Mouse (Mus musculus): ENCODE data around the gene Gm5726. TPM values are rescaled to one million over a fixed set of nuclear protein-coding genes. Genes with fewer than 3 reads are reported as not detected.
"Not testable (repeated sequence)": the region's sequence is repeated elsewhere in the genome, so short reads cannot be mapped to it uniquely, and the experiment has no call there.

Gm5726 gene
- not detected for total RNA-seq (2021)
- long read RNA-seq, experiment 1 = 0 reads
- long read RNA-seq, experiment 2 = 0 reads

DNA sequence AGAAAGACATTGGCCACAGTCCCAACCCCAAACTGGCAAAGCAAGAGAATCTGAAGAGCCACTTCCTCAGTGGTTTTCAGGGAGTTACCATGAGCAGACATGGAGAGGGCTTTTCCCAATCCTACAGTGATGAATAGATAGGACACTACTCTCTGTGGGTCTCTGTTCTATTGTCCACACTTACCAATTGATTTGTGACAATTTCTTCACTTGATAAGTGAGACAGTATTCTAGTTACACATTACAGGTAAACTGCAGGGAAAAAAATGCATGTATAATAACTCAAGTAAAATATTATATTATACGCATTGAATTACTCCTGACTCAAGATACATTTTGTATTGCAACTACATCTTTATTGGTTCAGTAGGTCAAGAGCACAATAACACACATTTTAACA, at the start of gene Gm5726:
TSS of gene Gm5726 (minus strand) at position 101 of the 400 bp plus-strand sequence.
- not testable (repeated sequence) for DNase-seq (ENCODE audit: low spot score in 2 of 2)

DNA sequence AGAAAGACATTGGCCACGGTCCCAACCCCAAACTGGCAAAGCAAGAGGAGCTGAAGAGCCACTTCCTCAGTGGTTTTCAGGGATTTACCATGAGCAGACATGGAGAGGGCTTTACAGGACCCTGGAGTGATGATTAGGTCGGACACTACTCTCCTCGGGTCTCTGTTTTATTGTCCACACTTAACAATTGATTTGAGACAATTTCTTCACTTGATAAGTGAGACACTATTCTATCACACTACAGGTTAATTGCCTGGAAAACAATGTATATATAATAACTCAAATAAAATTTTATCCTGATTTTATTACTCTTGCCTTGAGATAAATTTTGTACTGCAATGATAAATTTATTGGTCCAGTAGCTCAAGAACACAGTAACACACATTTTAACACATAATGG, 30.6 kb upstream of the Gm5726 start, which contains the start of gene Gm4141:
TSS of gene Gm4141 (minus strand) at position 101 of the 400 bp plus-strand sequence.
- DNase-seq (ENCODE audit: low spot score in 2 of 2) = not testable (repeated sequence)

DNA sequence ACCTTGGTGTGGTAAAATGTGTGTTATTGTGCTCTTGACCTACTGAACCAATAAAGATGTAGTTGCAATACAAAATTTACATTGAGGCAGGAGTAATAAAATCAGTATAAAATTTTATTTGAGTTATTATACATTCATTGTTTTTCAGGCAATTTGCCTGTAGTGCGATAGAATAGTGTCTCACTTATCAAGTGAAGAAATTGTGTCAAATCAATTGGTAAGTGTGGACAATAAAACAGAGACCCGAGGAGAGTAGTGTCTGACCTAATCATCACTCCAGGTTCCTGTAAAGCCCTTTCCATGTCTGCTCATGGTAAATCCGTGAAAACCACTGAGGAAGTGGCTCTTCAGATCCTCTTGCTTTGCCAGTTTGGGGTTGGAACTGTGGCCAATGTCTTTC, 12.0 kb downstream of the Gm5726 start, which contains the start of gene Vmn1r104:
TSS of gene Vmn1r104 (plus strand) at position 301 of the 400 bp plus-strand sequence.
- not testable (repeated sequence) for DNase-seq (ENCODE audit: low spot score in 2 of 2)

DNA sequence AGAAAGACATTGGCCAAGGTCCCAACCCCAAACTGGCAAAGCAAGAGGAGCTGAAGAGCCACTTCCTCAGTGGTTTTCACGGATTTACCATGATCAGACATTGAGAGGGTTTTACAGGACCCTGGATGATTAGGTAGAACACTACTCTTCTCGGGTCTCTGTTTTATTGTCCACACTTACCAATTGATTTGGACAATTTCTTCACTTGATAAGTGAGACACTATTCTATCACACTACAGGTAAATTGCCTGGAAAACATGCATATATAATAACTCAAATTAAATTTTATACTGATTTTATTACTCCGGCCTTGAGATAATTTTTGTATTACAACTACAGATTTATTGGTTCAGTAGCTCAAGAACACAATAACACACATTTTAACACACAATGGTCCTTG, 35.1 kb downstream of the Gm5726 start, which contains the start of gene Vmn1r103:
TSS of gene Vmn1r103 (minus strand) at position 101 of the 400 bp plus-strand sequence.
- DNase-seq (ENCODE audit: low spot score in 2 of 2) = not testable (repeated sequence)

Other genes starting within 250 kb of the Gm5726 start
- not detected for gene Gm4133, start 211.7 kb downstream of the Gm5726 start, total RNA-seq (2021)
- not detected for gene Gm5728, start 170.3 kb downstream of the Gm5726 start, total RNA-seq (2021)
- gene Vmn1r100, start 127.8 kb downstream of the Gm5726 start, total RNA-seq (2021) = not detected
- not detected for gene Vmn1r101, start 103.2 kb downstream of the Gm5726 start, total RNA-seq (2021)
- not detected for gene Gm10670, start 70.8 kb downstream of the Gm5726 start, total RNA-seq (2021)
- not detected for gene Vmn1r103, start 35.2 kb downstream of the Gm5726 start, total RNA-seq (2021)
- gene Vmn1r104, start 11.9 kb downstream of the Gm5726 start, total RNA-seq (2021) = not detected
- gene Gm4141, start 30.5 kb upstream of the Gm5726 start, total RNA-seq (2021) = not detected
- gene Gm4513, start 53.3 kb upstream of the Gm5726 start, total RNA-seq (2021) = not detected
- gene Vmn1r107, start 123.2 kb upstream of the Gm5726 start, total RNA-seq (2021) = not detected
- not detected for gene Vmn1r111, start 157.5 kb upstream of the Gm5726 start, total RNA-seq (2021)
- gene Gm10668, start 184.9 kb upstream of the Gm5726 start, total RNA-seq (2021) = not detected
- not detected for gene Vmn1r112, start 225.4 kb upstream of the Gm5726 start, total RNA-seq (2021)
- not detected for gene Vmn1r113, start 241.5 kb upstream of the Gm5726 start, total RNA-seq (2021)

Measured in gastrocnemius, postnatal 4 days (tissue).